Mouse (Mus musculus): ENCODE results near the gene Pfdn5. TPM values are rescaled to one million over a fixed set of nuclear protein-coding genes. Genes with fewer than 3 reads are reported as not detected.

Pfdn5 gene
- polyA plus RNA-seq, 2 experiments, result 331 to 527 TPM

GRCm38 (mm10) chr15:102376453-102377162, 50.7 kb downstream of the Pfdn5 start:
- ATAC-seq (ENCODE audit: low FRiP score, low read depth) (peak; percentile 88), DNase-seq (ENCODE audit: low spot score) (peak; percentile 50)
- Histone ChIP-seq H3K9ac (ENCODE audit: low read depth, low read length, severe bottlenecking) (peak overlapping the region; percentile 75), H3K27me3 (ENCODE audit: control insufficient read depth, insufficient read depth, low read length) (no peaks in the 10 kb centered on the region), H3K36me3 (ENCODE audit: control insufficient read depth, insufficient read depth, low read length) (no peaks in the 10 kb centered on the region), H3K27ac (replicated peaks; ENCODE audit: low read depth, low read length) (peak overlapping the region; percentile 84), H3K9me3 (ENCODE audit: control insufficient read depth, low read length) (no peaks in the 10 kb centered on the region), H3K4me1 (ENCODE audit: control insufficient read depth, insufficient read depth, low read length) (peaks cover 9% of the 10 kb centered on the region), H3K4me3 (replicated peaks; ENCODE audit: low read length) (peak overlapping the region; percentile 56), H3K4me2 (replicated peaks; ENCODE audit: low read depth, low read length, severe bottlenecking) (peak overlapping the region; percentile 92)
- 1% methylated on average over 29 of the region's 43 CpGs for WGBS
- TF ChIP-seq POLR2A (IDR thresholded peaks at IDR 0.05; ENCODE audit: borderline replicate concordance, extremely low read depth, insufficient read depth, insufficient read length), result 0 out of 2 replicates have a peak, but pooled peaks have one; percentile 35

GRCm38 (mm10) chr15:102377163-102377543, 51.2 kb downstream of the Pfdn5 start:
- peaks cover 9% of the 10 kb centered on the region for H3K4me1 ChIP-seq (ENCODE audit: control insufficient read depth, insufficient read depth, low read length)
- H3K9ac ChIP-seq (ENCODE audit: low read depth, low read length, severe bottlenecking), result peak overlapping the region; percentile 75
- peak overlapping the region; percentile 56 for H3K4me3 ChIP-seq (replicated peaks; ENCODE audit: low read length)
- peak overlapping the region; percentile 92 for H3K4me2 ChIP-seq (replicated peaks; ENCODE audit: low read depth, low read length, severe bottlenecking)
- WGBS, result 0% methylated on average over 7 of the region's 7 CpGs
- ATAC-seq (ENCODE audit: low FRiP score, low read depth) (peak; percentile 70; the same call in 1 of the 2 replicates), DNase-seq (ENCODE audit: low spot score) (peak; percentile 90)
- H3K27ac ChIP-seq (replicated peaks; ENCODE audit: low read depth, low read length), result peak overlapping the region; percentile 84
- TF ChIP-seq POLR2A (IDR thresholded peaks at IDR 0.05; ENCODE audit: borderline replicate concordance, extremely low read depth, insufficient read depth, insufficient read length), result no peak
- H3K9me3 ChIP-seq (ENCODE audit: control insufficient read depth, low read length), result no peaks in the 10 kb centered on the region
- no peaks in the 10 kb centered on the region for H3K36me3 ChIP-seq (ENCODE audit: control insufficient read depth, insufficient read depth, low read length)
- no peaks in the 10 kb centered on the region for H3K27me3 ChIP-seq (ENCODE audit: control insufficient read depth, insufficient read depth, low read length)

GRCm38 (mm10) chr15:102377810-102378262, 51.9 kb downstream of the Pfdn5 start:
- H3K4me2 ChIP-seq (replicated peaks; ENCODE audit: low read depth, low read length, severe bottlenecking), result peak overlapping the region; percentile 92
- H3K27ac ChIP-seq (replicated peaks; ENCODE audit: low read depth, low read length), result peak overlapping the region; percentile 14
- peak overlapping the region; percentile 75; the same call in 1 of the 2 replicates for H3K9ac ChIP-seq (ENCODE audit: low read depth, low read length, severe bottlenecking)
- H3K4me3 ChIP-seq (replicated peaks; ENCODE audit: low read length), result peak overlapping the region; percentile 56
- no peaks in the 10 kb centered on the region for H3K9me3 ChIP-seq (ENCODE audit: control insufficient read depth, low read length)
- ATAC-seq (ENCODE audit: low FRiP score, low read depth) (0 out of 2 replicates have a peak, but pooled peaks have one; percentile 25), DNase-seq (ENCODE audit: low spot score) (peak; percentile 67)
- peaks cover 9% of the 10 kb centered on the region for H3K4me1 ChIP-seq (ENCODE audit: control insufficient read depth, insufficient read depth, low read length)
- H3K36me3 ChIP-seq (ENCODE audit: control insufficient read depth, insufficient read depth, low read length), result no peaks in the 10 kb centered on the region
- 6% methylated on average over 10 of the region's 10 CpGs for WGBS
- no peaks in the 10 kb centered on the region for H3K27me3 ChIP-seq (ENCODE audit: control insufficient read depth, insufficient read depth, low read length)
- TF ChIP-seq POLR2A (IDR thresholded peaks at IDR 0.05; ENCODE audit: borderline replicate concordance, extremely low read depth, insufficient read depth, insufficient read length), result no peak

Other genes with a start within 250 kb of the Pfdn5 start
- 114 and 134 TPM in 2 replicates for gene Tns2, start 225.7 kb upstream of the Pfdn5 start, polyA plus RNA-seq (2012; rRNA removed)
- gene Tns2, start 225.7 kb upstream of the Pfdn5 start, polyA plus RNA-seq (2014; fragmentation: Nextera tagmentation; extraction: Ambion mirVana), result 62.5 and 66.3 TPM in 2 replicates
- gene Spryd3, start 189.9 kb upstream of the Pfdn5 start, polyA plus RNA-seq (2012; rRNA removed), result 37.4 and 39.8 TPM in 2 replicates
- 18.7 and 18.9 TPM in 2 replicates for gene Spryd3, start 189.9 kb upstream of the Pfdn5 start, polyA plus RNA-seq (2014; fragmentation: Nextera tagmentation; extraction: Ambion mirVana)
- gene Igfbp6, start 181.8 kb upstream of the Pfdn5 start, polyA plus RNA-seq (2012; rRNA removed), result 6.2 and 8.1 TPM in 2 replicates
- gene Igfbp6, start 181.8 kb upstream of the Pfdn5 start, polyA plus RNA-seq (2014; fragmentation: Nextera tagmentation; extraction: Ambion mirVana), result 11.7 and 11.9 TPM in 2 replicates
- gene Soat2, start 175.6 kb upstream of the Pfdn5 start, polyA plus RNA-seq (2012; rRNA removed), result 0.87 and 1.1 TPM in 2 replicates
- 0.48 and 0.76 TPM in 2 replicates for gene Soat2, start 175.6 kb upstream of the Pfdn5 start, polyA plus RNA-seq (2014; fragmentation: Nextera tagmentation; extraction: Ambion mirVana)
- gene Zfp740, start 122.9 kb upstream of the Pfdn5 start, polyA plus RNA-seq (2012; rRNA removed), result 89.4 and 96.0 TPM in 2 replicates
- 53.8 and 64.0 TPM in 2 replicates for gene Zfp740, start 122.9 kb upstream of the Pfdn5 start, polyA plus RNA-seq (2014; fragmentation: Nextera tagmentation; extraction: Ambion mirVana)
- gene Csad, start 121.4 kb upstream of the Pfdn5 start, polyA plus RNA-seq (2012; rRNA removed), result 112 and 130 TPM in 2 replicates
- gene Csad, start 121.4 kb upstream of the Pfdn5 start, polyA plus RNA-seq (2014; fragmentation: Nextera tagmentation; extraction: Ambion mirVana), result 66.1 and 75.3 TPM in 2 replicates
- gene Itgb7, start 94.2 kb upstream of the Pfdn5 start, polyA plus RNA-seq (2012; rRNA removed), result 2.7 and 3.0 TPM in 2 replicates
- gene Itgb7, start 94.2 kb upstream of the Pfdn5 start, polyA plus RNA-seq (2014; fragmentation: Nextera tagmentation; extraction: Ambion mirVana), result 4.2 and 6.5 TPM in 2 replicates
- 135 and 175 TPM in 2 replicates for gene Rarg, start 68.6 kb upstream of the Pfdn5 start, polyA plus RNA-seq (2012; rRNA removed)
- gene Rarg, start 68.6 kb upstream of the Pfdn5 start, polyA plus RNA-seq (2014; fragmentation: Nextera tagmentation; extraction: Ambion mirVana), result 115 and 140 TPM in 2 replicates
- gene Gm9918, start 55.6 kb upstream of the Pfdn5 start, polyA plus RNA-seq (2012; rRNA removed), result 3.1 and 3.8 TPM in 2 replicates
- 0.93 and 1.0 TPM in 2 replicates for gene Gm9918, start 55.6 kb upstream of the Pfdn5 start, polyA plus RNA-seq (2014; fragmentation: Nextera tagmentation; extraction: Ambion mirVana)
- 55.6 and 76.8 TPM in 2 replicates for gene Mfsd5, start 46.7 kb upstream of the Pfdn5 start, polyA plus RNA-seq (2012; rRNA removed)
- gene Mfsd5, start 46.7 kb upstream of the Pfdn5 start, polyA plus RNA-seq (2014; fragmentation: Nextera tagmentation; extraction: Ambion mirVana), result 77.7 and 82.1 TPM in 2 replicates
- gene Espl1, start 29.9 kb upstream of the Pfdn5 start, polyA plus RNA-seq (2012; rRNA removed), result 37.2 and 40.0 TPM in 2 replicates
- gene Espl1, start 29.9 kb upstream of the Pfdn5 start, polyA plus RNA-seq (2014; fragmentation: Nextera tagmentation; extraction: Ambion mirVana), result 27.2 and 27.3 TPM in 2 replicates
- 108 and 117 TPM in 2 replicates for gene Myg1, start 5.6 kb downstream of the Pfdn5 start, polyA plus RNA-seq (2012; rRNA removed)
- gene Myg1, start 5.6 kb downstream of the Pfdn5 start, polyA plus RNA-seq (2014; fragmentation: Nextera tagmentation; extraction: Ambion mirVana), result 91.1 and 92.1 TPM in 2 replicates
- 65.5 and 86.5 TPM in 2 replicates for gene Aaas, start 24.7 kb downstream of the Pfdn5 start, polyA plus RNA-seq (2012; rRNA removed)
- gene Aaas, start 24.7 kb downstream of the Pfdn5 start, polyA plus RNA-seq (2014; fragmentation: Nextera tagmentation; extraction: Ambion mirVana), result 54.4 and 59.6 TPM in 2 replicates
- 22.5 and 32.5 TPM in 2 replicates for gene Sp7, start 41.1 kb downstream of the Pfdn5 start, polyA plus RNA-seq (2012; rRNA removed)
- 7.9 and 11.7 TPM in 2 replicates for gene Sp7, start 41.1 kb downstream of the Pfdn5 start, polyA plus RNA-seq (2014; fragmentation: Nextera tagmentation; extraction: Ambion mirVana)
- 35.7 and 41.1 TPM in 2 replicates for gene Sp1, start 80.0 kb downstream of the Pfdn5 start, polyA plus RNA-seq (2012; rRNA removed)
- 17.2 and 17.7 TPM in 2 replicates for gene Sp1, start 80.0 kb downstream of the Pfdn5 start, polyA plus RNA-seq (2014; fragmentation: Nextera tagmentation; extraction: Ambion mirVana)
- 0.53 and 0.67 TPM in 2 replicates for gene Amhr2, start 119.3 kb downstream of the Pfdn5 start, polyA plus RNA-seq (2012; rRNA removed)
- gene Amhr2, start 119.3 kb downstream of the Pfdn5 start, polyA plus RNA-seq (2014; fragmentation: Nextera tagmentation; extraction: Ambion mirVana), result 0.25 and 1.1 TPM in 2 replicates
- gene Prr13, start 132.9 kb downstream of the Pfdn5 start, polyA plus RNA-seq (2012; rRNA removed), result 67.8 and 74.6 TPM in 2 replicates
- gene Prr13, start 132.9 kb downstream of the Pfdn5 start, polyA plus RNA-seq (2014; fragmentation: Nextera tagmentation; extraction: Ambion mirVana), result 76.6 and 81.6 TPM in 2 replicates
- 814 and 942 TPM in 2 replicates for gene Pcbp2, start 144.4 kb downstream of the Pfdn5 start, polyA plus RNA-seq (2012; rRNA removed)
- gene Pcbp2, start 144.4 kb downstream of the Pfdn5 start, polyA plus RNA-seq (2014; fragmentation: Nextera tagmentation; extraction: Ambion mirVana), result 324 and 328 TPM in 2 replicates
- not detected in 2 replicates for gene Gm10337, start 177.6 kb downstream of the Pfdn5 start, polyA plus RNA-seq (2012; rRNA removed)
- gene Gm10337, start 177.6 kb downstream of the Pfdn5 start, polyA plus RNA-seq (2014; fragmentation: Nextera tagmentation; extraction: Ambion mirVana), result not detected in 2 replicates
- gene Map3k12, start 190.9 kb downstream of the Pfdn5 start, polyA plus RNA-seq (2012; rRNA removed), result 36.3 and 38.3 TPM in 2 replicates
- gene Map3k12, start 190.9 kb downstream of the Pfdn5 start, polyA plus RNA-seq (2014; fragmentation: Nextera tagmentation; extraction: Ambion mirVana), result 15.8 and 18.7 TPM in 2 replicates
- 132 and 150 TPM in 2 replicates for gene Tarbp2, start 192.1 kb downstream of the Pfdn5 start, polyA plus RNA-seq (2012; rRNA removed)
- 78.1 and 86.6 TPM in 2 replicates for gene Tarbp2, start 192.1 kb downstream of the Pfdn5 start, polyA plus RNA-seq (2014; fragmentation: Nextera tagmentation; extraction: Ambion mirVana)
- 13.7 and 14.4 TPM in 2 replicates for gene Npff, start 198.8 kb downstream of the Pfdn5 start, polyA plus RNA-seq (2012; rRNA removed)
- 2.5 and 2.8 TPM in 2 replicates for gene Npff, start 198.8 kb downstream of the Pfdn5 start, polyA plus RNA-seq (2014; fragmentation: Nextera tagmentation; extraction: Ambion mirVana)

Data from limb, embryonic 14.5 days (tissue).